Mouse (Mus musculus): ENCODE data around the gene Fndc3b. TPM values are rescaled to one million over a fixed set of nuclear protein-coding genes. Genes with fewer than 3 reads are reported as not detected.
"Not testable (repeated sequence)": the region's sequence is repeated elsewhere in the genome, so short reads cannot be mapped to it uniquely, and the experiment has no call there.

Fndc3b gene
- polyA plus RNA-seq, 1 experiment, result 23.7 TPM

DNA sequence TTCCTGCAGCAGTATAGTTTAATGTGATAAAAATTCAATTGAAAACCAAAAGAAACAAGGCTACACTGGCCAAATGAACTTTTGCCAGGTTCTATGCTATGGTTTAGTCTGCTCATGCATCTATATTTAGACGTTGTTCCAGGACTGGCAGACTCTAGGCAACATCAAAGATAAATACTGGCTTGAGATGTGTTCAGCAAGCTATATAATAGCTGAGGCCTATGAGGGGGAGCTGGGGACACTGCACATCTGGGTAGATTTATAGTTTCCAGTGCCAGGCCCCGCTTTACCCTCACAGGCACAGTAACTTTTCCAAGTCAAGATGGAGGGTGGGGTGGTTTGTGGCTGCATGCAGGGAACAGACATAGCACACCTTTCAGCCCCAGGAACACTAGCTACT, 231.7 kb downstream of the Fndc3b start:
- Histone ChIP-seq H3K79me3 (ENCODE audit: low read depth) (no peaks in the 10 kb centered on the region), H3ac (ENCODE audit: control insufficient read depth, insufficient read length, low read depth) (no peak overlapping the region), H3K27me3 (ENCODE audit: control insufficient read depth, insufficient read depth, insufficient read length) (no peaks in the 10 kb centered on the region), H3K4me3 (ENCODE audit: insufficient read depth, poor library complexity, severe bottlenecking) (no peak overlapping the region), H3K79me2 (ENCODE audit: control insufficient read depth, insufficient read depth) (no peaks in the 10 kb centered on the region), H3K36me3 (ENCODE audit: control insufficient read depth, insufficient read depth) (peaks cover 11% of the 10 kb centered on the region)
- TF ChIP-seq CEBPB (IDR thresholded peaks at IDR 0.05; ENCODE audit: low read depth) (no peak), USF1 (IDR thresholded peaks at IDR 0.05; ENCODE audit: low read depth) (no peak), FOSL1 (IDR thresholded peaks at IDR 0.05; ENCODE audit: insufficient read depth, low read length, poor library complexity, severe bottlenecking) (no peak), MYOG (IDR thresholded peaks at IDR 0.05; ENCODE audit: control insufficient read depth, extremely low read depth, insufficient read length) (no peak), MAX (IDR thresholded peaks at IDR 0.05) (no peak), CTCF (IDR thresholded peaks at IDR 0.05; ENCODE audit: control insufficient read depth, insufficient read depth, insufficient read length) (no peak), MYOD1 (IDR thresholded peaks at IDR 0.05; ENCODE audit: control insufficient read depth, insufficient read length, low read depth) (no peak)

- TF ChIP-seq MYOG (IDR thresholded peaks at IDR 0.05; ENCODE audit: control insufficient read depth, extremely low read depth, insufficient read length) (no peak), FOSL1 (IDR thresholded peaks at IDR 0.05; ENCODE audit: insufficient read depth, low read length, poor library complexity, severe bottlenecking) (no peak)
- H3ac ChIP-seq (ENCODE audit: control insufficient read depth, insufficient read length, low read depth), result no peak overlapping the region
- H3K79me3 ChIP-seq (ENCODE audit: low read depth), result no peaks in the 10 kb centered on the region
- peaks cover 11% of the 10 kb centered on the region for H3K36me3 ChIP-seq (ENCODE audit: control insufficient read depth, insufficient read depth)
- no peaks in the 10 kb centered on the region for H3K27me3 ChIP-seq (ENCODE audit: control insufficient read depth, insufficient read depth, insufficient read length)
- no peak overlapping the region for H3K4me3 ChIP-seq (ENCODE audit: insufficient read depth, poor library complexity, severe bottlenecking)
- no peaks in the 10 kb centered on the region for H3K79me2 ChIP-seq (ENCODE audit: control insufficient read depth, insufficient read depth)
Measured at GRCm38 (mm10) chr3:27478563-27479156, 232.4 kb downstream of the Fndc3b start.

DNA sequence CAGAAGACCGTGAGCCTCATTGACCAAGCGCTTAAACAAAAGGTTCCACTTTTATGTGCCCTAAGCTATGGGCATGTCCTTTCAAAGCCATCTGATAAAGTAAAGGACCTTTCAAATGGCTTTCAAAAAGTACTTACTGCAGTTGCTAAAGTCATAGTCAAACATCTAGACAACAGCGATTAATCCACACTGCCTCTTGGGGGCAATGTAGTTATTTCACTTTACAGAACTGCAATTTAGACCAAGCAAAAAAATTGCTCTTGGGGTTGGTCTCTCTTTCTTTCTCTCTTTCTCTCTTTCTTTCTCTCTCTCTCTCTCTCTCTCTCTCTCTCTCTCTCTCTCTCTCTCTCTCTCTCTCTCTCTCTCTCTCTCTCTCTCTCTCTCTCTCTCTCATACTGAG, 233.4 kb downstream of the Fndc3b start:
- H3K4me3 ChIP-seq (ENCODE audit: insufficient read depth, poor library complexity, severe bottlenecking); H3K79me2 ChIP-seq (ENCODE audit: control insufficient read depth, insufficient read depth); H3K27me3 ChIP-seq (ENCODE audit: control insufficient read depth, insufficient read depth, insufficient read length); H3ac ChIP-seq (ENCODE audit: control insufficient read depth, insufficient read length, low read depth); H3K79me3 ChIP-seq (ENCODE audit: low read depth): not testable (repeated sequence)
- peaks cover 11% of the 10 kb centered on the region for H3K36me3 ChIP-seq (ENCODE audit: control insufficient read depth, insufficient read depth)

DNA sequence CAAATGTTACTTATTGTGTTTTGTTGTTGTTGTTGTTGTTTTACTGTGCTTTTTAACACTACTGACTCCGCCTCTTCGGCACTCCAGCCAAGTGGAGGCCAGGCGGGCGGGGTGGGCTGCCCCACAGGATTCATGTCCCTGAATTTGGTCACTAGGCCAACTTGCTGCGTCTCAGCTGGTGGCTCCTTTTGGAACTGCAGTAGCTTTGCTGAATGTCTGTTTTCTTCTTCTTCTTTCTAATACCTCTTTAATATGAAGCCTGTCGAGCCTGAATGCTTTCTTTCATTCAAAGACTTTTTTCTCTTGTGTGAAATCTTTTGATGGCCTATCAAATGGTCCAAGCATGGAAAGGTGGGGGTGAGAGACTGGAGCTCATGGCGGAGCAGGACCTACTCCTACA, 235.2 kb downstream of the Fndc3b start:
- Histone ChIP-seq H3K79me3 (ENCODE audit: low read depth) (no peaks in the 10 kb centered on the region), H3K4me3 (ENCODE audit: insufficient read depth, poor library complexity, severe bottlenecking) (no peak overlapping the region), H3K79me2 (ENCODE audit: control insufficient read depth, insufficient read depth) (no peaks in the 10 kb centered on the region), H3ac (ENCODE audit: control insufficient read depth, insufficient read length, low read depth) (no peak overlapping the region), H3K36me3 (ENCODE audit: control insufficient read depth, insufficient read depth) (peaks cover 1% of the 10 kb centered on the region), H3K27me3 (ENCODE audit: control insufficient read depth, insufficient read depth, insufficient read length) (no peaks in the 10 kb centered on the region)
- TF ChIP-seq CTCF (IDR thresholded peaks at IDR 0.05; ENCODE audit: control insufficient read depth, insufficient read depth, insufficient read length), result no peak
- TF ChIP-seq FOSL1 (IDR thresholded peaks at IDR 0.05; ENCODE audit: insufficient read depth, low read length, poor library complexity, severe bottlenecking), result no peak
- no peak for TF ChIP-seq MAX (IDR thresholded peaks at IDR 0.05)
- TF ChIP-seq MYOG (IDR thresholded peaks at IDR 0.05; ENCODE audit: control insufficient read depth, extremely low read depth, insufficient read length), result no peak
- no peak for TF ChIP-seq CEBPB (IDR thresholded peaks at IDR 0.05; ENCODE audit: low read depth)
- TF ChIP-seq USF1 (IDR thresholded peaks at IDR 0.05; ENCODE audit: low read depth), result no peak
- TF ChIP-seq MYOD1 (IDR thresholded peaks at IDR 0.05; ENCODE audit: control insufficient read depth, insufficient read length, low read depth), result no peak

DNA sequence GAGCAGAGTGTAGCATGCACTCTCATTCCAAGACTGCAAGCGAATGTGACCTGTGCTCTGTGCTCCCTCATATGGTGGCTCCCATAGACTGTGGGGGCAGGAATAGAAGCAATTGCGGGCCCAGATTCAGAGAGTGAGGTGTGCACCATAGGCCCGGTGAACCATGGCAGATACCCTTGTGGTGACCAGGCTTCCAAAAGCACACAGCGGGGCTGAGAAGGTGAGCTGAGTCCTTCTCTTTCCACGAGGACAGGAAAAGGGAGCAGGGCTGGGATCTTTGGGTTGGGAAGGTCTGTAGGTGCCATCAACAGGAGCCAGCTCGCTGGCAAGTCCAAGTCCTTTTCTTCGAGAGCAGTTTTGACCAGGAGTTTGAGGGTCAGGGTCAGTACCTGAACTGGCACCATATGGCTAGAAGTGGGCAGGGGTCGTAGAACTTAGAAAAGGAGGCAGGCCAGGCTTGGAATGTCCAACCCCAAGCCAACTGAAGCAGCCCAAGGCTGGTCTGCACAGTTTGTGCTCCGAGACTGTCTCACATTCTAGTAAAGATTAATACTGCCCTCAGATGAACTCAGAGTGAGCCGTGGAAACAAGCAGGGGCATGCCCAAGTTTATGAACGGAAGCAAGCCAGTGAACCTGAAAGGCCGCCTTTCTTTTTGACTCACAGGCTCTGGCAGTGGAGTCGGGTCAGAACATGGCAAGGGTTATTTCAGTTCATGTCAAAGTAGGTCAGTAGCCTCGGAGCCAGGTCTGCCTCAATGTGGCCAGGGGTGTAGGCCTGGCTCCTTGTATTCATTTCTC, 237.1 kb downstream of the Fndc3b start:
- no peaks in the 10 kb centered on the region for H3K36me3 ChIP-seq (ENCODE audit: control insufficient read depth, insufficient read depth)
- H3K79me2 ChIP-seq (ENCODE audit: control insufficient read depth, insufficient read depth), result no peaks in the 10 kb centered on the region
- H3K27me3 ChIP-seq (ENCODE audit: control insufficient read depth, insufficient read depth, insufficient read length), result no peaks in the 10 kb centered on the region
- no peak overlapping the region for H3ac ChIP-seq (ENCODE audit: control insufficient read depth, insufficient read length, low read depth)
- no peak overlapping the region for H3K4me3 ChIP-seq (ENCODE audit: insufficient read depth, poor library complexity, severe bottlenecking)
- TF ChIP-seq USF1 (IDR thresholded peaks at IDR 0.05; ENCODE audit: low read depth) (no peak), MYOD1 (IDR thresholded peaks at IDR 0.05; ENCODE audit: control insufficient read depth, insufficient read length, low read depth) (no peak), FOSL1 (IDR thresholded peaks at IDR 0.05; ENCODE audit: insufficient read depth, low read length, poor library complexity, severe bottlenecking) (no peak), MYOG (IDR thresholded peaks at IDR 0.05; ENCODE audit: control insufficient read depth, extremely low read depth, insufficient read length) (no peak), CEBPB (IDR thresholded peaks at IDR 0.05; ENCODE audit: low read depth) (no peak), CTCF (IDR thresholded peaks at IDR 0.05; ENCODE audit: control insufficient read depth, insufficient read depth, insufficient read length) (no peak), MAX (IDR thresholded peaks at IDR 0.05) (no peak)
- H3K79me3 ChIP-seq (ENCODE audit: low read depth), result no peaks in the 10 kb centered on the region

DNA sequence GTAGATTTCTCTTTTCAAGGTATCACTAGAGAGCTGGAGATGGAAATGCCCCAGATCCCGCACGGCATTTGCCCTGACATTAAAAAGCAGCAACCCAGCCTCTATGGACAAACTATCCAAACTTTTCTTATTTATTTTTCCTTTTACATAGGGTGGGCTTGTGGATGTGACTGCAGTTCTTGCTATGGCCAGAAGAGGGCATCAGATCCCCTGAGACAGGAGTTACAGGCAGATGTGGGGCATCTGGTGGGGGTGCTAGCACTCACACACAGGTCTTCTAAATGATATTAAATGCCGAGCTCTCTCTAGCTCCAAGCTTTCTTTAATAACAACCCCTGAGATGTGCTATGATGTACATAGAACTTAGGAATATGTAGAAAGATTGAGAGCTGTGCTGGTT, 238.3 kb downstream of the Fndc3b start:
- Histone ChIP-seq H3K79me2 (ENCODE audit: control insufficient read depth, insufficient read depth) (no peaks in the 10 kb centered on the region), H3K4me3 (ENCODE audit: insufficient read depth, poor library complexity, severe bottlenecking) (no peak overlapping the region), H3K27me3 (ENCODE audit: control insufficient read depth, insufficient read depth, insufficient read length) (no peaks in the 10 kb centered on the region), H3ac (ENCODE audit: control insufficient read depth, insufficient read length, low read depth) (no peak overlapping the region), H3K79me3 (ENCODE audit: low read depth) (no peaks in the 10 kb centered on the region), H3K36me3 (ENCODE audit: control insufficient read depth, insufficient read depth) (peaks cover 9% of the 10 kb centered on the region)
- no peak for TF ChIP-seq FOSL1 (IDR thresholded peaks at IDR 0.05; ENCODE audit: insufficient read depth, low read length, poor library complexity, severe bottlenecking)
- TF ChIP-seq MYOG (IDR thresholded peaks at IDR 0.05; ENCODE audit: control insufficient read depth, extremely low read depth, insufficient read length), result no peak
- no peak for TF ChIP-seq MYOD1 (IDR thresholded peaks at IDR 0.05; ENCODE audit: control insufficient read depth, insufficient read length, low read depth)
- TF ChIP-seq MAX (IDR thresholded peaks at IDR 0.05), result no peak
- no peak for TF ChIP-seq CEBPB (IDR thresholded peaks at IDR 0.05; ENCODE audit: low read depth)
- no peak for TF ChIP-seq USF1 (IDR thresholded peaks at IDR 0.05; ENCODE audit: low read depth)
- no peak for TF ChIP-seq CTCF (IDR thresholded peaks at IDR 0.05; ENCODE audit: control insufficient read depth, insufficient read depth, insufficient read length)

Measured in C2C12 (cell line).